Mouse (Mus musculus) heart, postnatal 0 days (tissue): ENCODE data around the gene Rnf5.

Experiments
- CTCF ChIP-seq: IDR thresholded peaks from 2 replicates; pipeline ENCODE4 v1.5.1; 2016; ENCODE audit warnings: antibody characterized with exemption, control low read depth, low read depth
- EP300 ChIP-seq: IDR thresholded peaks from 2 replicates; pipeline ENCODE4 v1.6.1; 2016; ENCODE audit warnings: antibody characterized with exemption, low read depth

DNA sequence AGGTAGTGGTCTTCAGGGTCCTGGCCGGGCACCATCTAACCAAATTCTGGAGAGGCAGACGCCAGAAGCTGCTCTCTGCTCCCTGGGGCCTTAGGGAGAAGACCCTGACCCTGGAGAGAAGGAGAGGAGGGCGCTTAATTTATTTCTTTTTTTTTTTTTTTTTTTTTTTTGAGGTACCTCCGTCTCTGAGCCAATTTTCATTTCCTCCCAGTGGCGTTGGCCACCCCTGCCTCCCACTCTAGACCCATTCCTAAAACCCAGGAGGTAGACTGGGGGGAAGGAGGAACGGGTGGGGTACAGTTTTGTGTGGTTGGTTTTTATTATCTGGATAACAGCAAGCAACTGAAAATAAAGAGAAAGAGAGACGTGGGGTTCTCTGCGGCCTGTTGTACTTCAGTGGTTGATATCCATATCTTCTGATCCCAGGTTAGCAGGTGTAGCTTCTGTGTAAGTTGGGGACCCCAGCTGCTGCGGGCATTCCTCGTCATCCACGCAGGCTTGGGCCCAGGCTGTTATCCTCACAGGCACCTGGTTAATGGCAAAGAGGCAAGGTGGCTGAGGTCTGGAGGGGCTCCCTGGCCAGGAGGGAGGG is 9.7 kb upstream of the Rnf5 start:
- TF ChIP-seq CTCF (no peak), EP300 (no peak)
